Comparison of ENCODE assay signal across 10 mouse cellular contexts in genomic region chr3:36569836-36570235, GRCm38 (mm10). TPM values are rescaled to one million over a fixed set of nuclear protein-coding genes. Genes with fewer than 3 reads are reported as not detected.
DNase-seq lines count a peak whose midpoint lies in the region; ATAC-seq and TF ChIP-seq lines count a peak whose summit lies in the region.
"Had no signal": no experiment of that assay in that cellular context is flagged by ENCODE, and none has a peak within 500 bp of the region (broad histone marks: within the 10 kb centered on the region; RNA-seq: fewer than 3 reads in every experiment).

No protein-coding gene starts in this region.

- 90% methylated on average over 5 of the region's 5 CpGs for WGBS in kidney, embryonic 15.5 days
- 88% methylated on average over 5 of the region's 5 CpGs for WGBS in hindbrain, embryonic 14.5 days
- 57% methylated on average over 5 of the region's 5 CpGs for WGBS in cerebellum, adult 2 months

- H3K4me1 ChIP-seq in kidney, embryonic 15.5 days = peaks cover 20% of the 10 kb centered on the region
- peaks cover 7% of the 10 kb centered on the region for H3K4me1 ChIP-seq in hindbrain, embryonic 14.5 days (replicated peaks; ENCODE audit: control insufficient read depth, insufficient read depth, low read length)
- no peaks in the 10 kb centered on the region for H3K4me1 ChIP-seq in cerebellum, adult 2 months (ENCODE audit: control insufficient read depth, insufficient read depth, low read length)

- TF ChIP-seq CTCF in cerebellum, adult 2 months (IDR thresholded peaks at IDR 0.05; ENCODE audit: borderline replicate concordance, insufficient read depth, low read depth, low read length) = no peak

- H3K9ac ChIP-seq in kidney, embryonic 15.5 days = peak overlapping the region; percentile 21; the same call in 1 of the 2 replicates
- no peak overlapping the region for H3K9ac ChIP-seq in hindbrain, embryonic 14.5 days

- no peak for DNase-seq in kidney, adult 9 months
- peak; percentile 69 for DNase-seq in c-Kit-positive CD71-positive TER-119-positive erythroid progenitor cells, embryonic 14.5 days (ENCODE audit: low spot score)
- DNase-seq in hindbrain, embryonic 14.5 days (ENCODE audit: low spot score) = no peak
- DNase-seq in urinary bladder, postnatal 14 days (ENCODE audit: low spot score) = no peak
- DNase-seq in cerebellum, adult 2 months = no peak
- DNase-seq in adrenal gland, postnatal 10 days = no peak
- DNase-seq: cerebellum, postnatal 14 days; kidney, postnatal 36 days had no signal

- H3K36me3 ChIP-seq in kidney, embryonic 15.5 days = peaks cover 57% of the 10 kb centered on the region
- peaks cover 48% of the 10 kb centered on the region for H3K36me3 ChIP-seq in hindbrain, embryonic 14.5 days (replicated peaks; ENCODE audit: control insufficient read depth, insufficient read depth)

- no peaks in the 10 kb centered on the region for H3K9me3 ChIP-seq in kidney, embryonic 15.5 days (replicated peaks)
- H3K9me3 ChIP-seq in hindbrain, embryonic 14.5 days (ENCODE audit: control insufficient read depth, low read length) = no peaks in the 10 kb centered on the region

- H3K4me2 ChIP-seq in kidney, embryonic 15.5 days = peak overlapping the region; percentile 82
- peak overlapping the region; percentile 99 for H3K4me2 ChIP-seq in hindbrain, embryonic 14.5 days (replicated peaks)

- H3K4me3 ChIP-seq in kidney, embryonic 15.5 days (replicated peaks) = peak overlapping the region; percentile 68
- H3K4me3 ChIP-seq in hindbrain, embryonic 14.5 days (replicated peaks; ENCODE audit: low read length) = no peak overlapping the region
- H3K4me3 ChIP-seq in cerebellum, adult 2 months (replicated peaks; ENCODE audit: insufficient read depth, low read depth, low read length) = no peak overlapping the region

- TF ChIP-seq POLR2A in cerebellum, adult 2 months (IDR thresholded peaks at IDR 0.05; ENCODE audit: borderline replicate concordance, insufficient read depth, low read length) = no peak

- no peaks in the 10 kb centered on the region for H3K27me3 ChIP-seq in kidney, embryonic 15.5 days
- H3K27me3 ChIP-seq in hindbrain, embryonic 14.5 days (ENCODE audit: control insufficient read depth, insufficient read depth, low read length) = no peaks in the 10 kb centered on the region
- H3K27me3 ChIP-seq in cerebellum, adult 2 months (ENCODE audit: control insufficient read depth, insufficient read depth, low read length) = no peaks in the 10 kb centered on the region

- no peak overlapping the region for H3K27ac ChIP-seq in kidney, embryonic 15.5 days
- H3K27ac ChIP-seq in hindbrain, embryonic 14.5 days = no peak overlapping the region
- no peak overlapping the region for H3K27ac ChIP-seq in cerebellum, adult 2 months (ENCODE audit: insufficient read depth, low read length)

- ATAC-seq in kidney, embryonic 15.5 days (replicated peaks; ENCODE audit: low FRiP score) = no peak
- no peak for ATAC-seq in hindbrain, embryonic 14.5 days (ENCODE audit: low FRiP score)
- peak; percentile 47 for ATAC-seq in megakaryocyte progenitor cell, adult 5-6 weeks (replicated peaks; ENCODE audit: poor library complexity)

RNA-seq across cellular contexts. Expression of gene Ccna2, which starts 2.1 kb away (rescaled TPM):
- 185 and 190 TPM in 2 replicates for polyA plus RNA-seq in kidney, embryonic 15.5 days (2015; fragmentation: Nextera tagmentation; extraction: Ambion mirVana)
- 29.8 and 42.3 TPM in 2 replicates for polyA plus RNA-seq in hindbrain, embryonic 14.5 days (2014; fragmentation: Nextera tagmentation; extraction: Ambion mirVana)
- total RNA-seq in megakaryocyte progenitor cell, adult 5-6 weeks (2015) = 225 and 227 TPM in 2 replicates
- total RNA-seq in megakaryocyte progenitor cell, adult 5-6 weeks (2017) = 186 and 200 TPM in 2 replicates
- 1.9 and 2.0 TPM in 2 replicates for polyA plus RNA-seq in cerebellum, adult 2 months (2012; rRNA removed)
- total RNA-seq in adrenal gland, postnatal 10 days (2021) = 10 to 100 TPM; 30.3 to 33.2 TPM

RNA-seq across cellular contexts. Expression of gene Exosc9, which starts 17.4 kb away (rescaled TPM):
- 64.6 and 70.7 TPM in 2 replicates for polyA plus RNA-seq in kidney, embryonic 15.5 days (2015; fragmentation: Nextera tagmentation; extraction: Ambion mirVana)
- polyA plus RNA-seq in hindbrain, embryonic 14.5 days (2014; fragmentation: Nextera tagmentation; extraction: Ambion mirVana) = 74.5 and 77.9 TPM in 2 replicates
- total RNA-seq in megakaryocyte progenitor cell, adult 5-6 weeks (2015) = 80.8 and 81.1 TPM in 2 replicates
- total RNA-seq in megakaryocyte progenitor cell, adult 5-6 weeks (2017) = 105 and 123 TPM in 2 replicates
- 30.7 and 30.8 TPM in 2 replicates for polyA plus RNA-seq in cerebellum, adult 2 months (2012; rRNA removed)
- 10 to 100 TPM; 31.4 to 32.1 TPM for total RNA-seq in adrenal gland, postnatal 10 days (2021)

RNA-seq across cellular contexts. Expression of gene Bbs7, which starts 43.4 kb away (rescaled TPM):
- 17.5 TPM in 2 replicates for polyA plus RNA-seq in kidney, embryonic 15.5 days (2015; fragmentation: Nextera tagmentation; extraction: Ambion mirVana)
- polyA plus RNA-seq in hindbrain, embryonic 14.5 days (2014; fragmentation: Nextera tagmentation; extraction: Ambion mirVana) = 20.6 and 24.0 TPM in 2 replicates
- total RNA-seq in megakaryocyte progenitor cell, adult 5-6 weeks (2015) = 2.1 and 3.0 TPM in 2 replicates
- 3.0 and 9.4 TPM in 2 replicates for total RNA-seq in megakaryocyte progenitor cell, adult 5-6 weeks (2017)
- polyA plus RNA-seq in cerebellum, adult 2 months (2012; rRNA removed) = 18.6 and 19.0 TPM in 2 replicates
- total RNA-seq in adrenal gland, postnatal 10 days (2021) = 10 to 100 TPM in 1 of 2 experiments, 1 to 10 TPM in 1; 8.5 to 11.4 TPM

RNA-seq across cellular contexts. Expression of gene Gm11549, which starts 48.2 kb away (rescaled TPM):
- 0.05 TPM in 2 replicates for polyA plus RNA-seq in kidney, embryonic 15.5 days (2015; fragmentation: Nextera tagmentation; extraction: Ambion mirVana)
- 0.20 and 0.35 TPM in 2 replicates for polyA plus RNA-seq in hindbrain, embryonic 14.5 days (2014; fragmentation: Nextera tagmentation; extraction: Ambion mirVana)
- total RNA-seq in megakaryocyte progenitor cell, adult 5-6 weeks (2015) = not detected in 2 replicates
- total RNA-seq in megakaryocyte progenitor cell, adult 5-6 weeks (2017) = not detected in 2 replicates
- 0.10 TPM in 2 replicates for polyA plus RNA-seq in cerebellum, adult 2 months (2012; rRNA removed)
- under 1 TPM; 0.09 to 0.70 TPM for total RNA-seq in adrenal gland, postnatal 10 days (2021)

Comparison
In these comparisons a context has a peak if more than half of its experiments do, and no peak if none do; other contexts are left out.
1. RNA of gene Ccna2, which starts 2.1 kb away (polyA plus RNA-seq): 185 to 190 TPM in kidney, embryonic 15.5 days and 29.8 to 42.3 TPM in hindbrain, embryonic 14.5 days; 1.9 to 2.0 TPM in cerebellum, adult 2 months; every median in the first group is over 10 times any median in the second.